ENCODE assay signal across 9 mouse cellular contexts in the genomic region with DNA sequence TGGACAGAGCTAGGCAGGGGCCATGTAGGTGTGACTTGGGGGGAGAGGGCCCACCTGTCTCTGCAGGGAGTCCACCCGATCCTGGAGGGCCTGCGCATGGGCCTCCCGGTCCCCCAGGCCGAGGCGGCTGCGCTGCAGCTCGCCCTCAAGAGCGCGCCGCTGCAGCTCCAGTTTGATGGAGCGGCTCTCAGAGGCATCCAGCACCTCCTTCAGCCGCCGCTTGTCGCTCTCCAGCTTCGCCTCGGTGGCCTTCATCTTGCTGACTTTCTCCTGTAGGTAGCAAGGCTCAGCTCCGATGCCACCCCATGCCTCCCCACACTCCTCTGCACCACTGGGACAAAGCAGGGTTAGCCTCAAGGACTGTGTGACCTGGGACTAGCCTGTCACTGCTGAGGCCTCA. TPM values are rescaled to one million over a fixed set of nuclear protein-coding genes. Genes with fewer than 3 reads are reported as not detected.
DNase-seq lines count a peak whose midpoint lies in the region; ATAC-seq and TF ChIP-seq lines count a peak whose summit lies in the region.
"Had no signal": no experiment of that assay in that cellular context is flagged by ENCODE, and none has a peak within 500 bp of the region (broad histone marks: within the 10 kb centered on the region; RNA-seq: fewer than 3 reads in every experiment).

No protein-coding gene starts in this region.

- WGBS in lung, embryonic 15.5 days: 55% methylated on average over 17 of the region's 17 CpGs
- WGBS in lung, postnatal 0 days: 68% methylated on average over 17 of the region's 17 CpGs
- 67% methylated on average over 17 of the region's 17 CpGs for WGBS in forebrain, postnatal 0 days
- WGBS in limb, embryonic 12.5 days: 85% methylated on average over 17 of the region's 17 CpGs
- 72% methylated on average over 17 of the region's 17 CpGs for WGBS in stomach, postnatal 0 days

- no peak overlapping the region for H3K9ac ChIP-seq in lung, embryonic 15.5 days
- no peak overlapping the region for H3K9ac ChIP-seq in lung, postnatal 0 days (replicated peaks; ENCODE audit: low read depth)
- no peak overlapping the region for H3K9ac ChIP-seq in forebrain, postnatal 0 days
- H3K9ac ChIP-seq in limb, embryonic 12.5 days (replicated peaks): peak overlapping the region; percentile 42
- no peak overlapping the region for H3K9ac ChIP-seq in stomach, postnatal 0 days (ENCODE audit: low read length)

- TF ChIP-seq CTCF in lung, postnatal 0 days (IDR thresholded peaks at IDR 0.05): no peak
- TF ChIP-seq CTCF in forebrain, postnatal 0 days (IDR thresholded peaks at IDR 0.05; ENCODE audit: low read depth): no peak
- no peak for TF ChIP-seq CTCF in stomach, postnatal 0 days (IDR thresholded peaks at IDR 0.05; ENCODE audit: low read depth)
- TF ChIP-seq CTCF in gastrocnemius, adult 2 months (IDR thresholded peaks at IDR 0.05): no peak

- H3K4me1 ChIP-seq in lung, embryonic 15.5 days: peaks cover 55% of the 10 kb centered on the region
- H3K4me1 ChIP-seq in lung, postnatal 0 days (ENCODE audit: insufficient read depth, low read depth, low read length): peaks cover 24% of the 10 kb centered on the region
- peaks cover 9% of the 10 kb centered on the region; the same call in 1 of the 2 replicates for H3K4me1 ChIP-seq in forebrain, postnatal 0 days (ENCODE audit: insufficient read depth)
- peaks cover 40% of the 10 kb centered on the region for H3K4me1 ChIP-seq in limb, embryonic 12.5 days (replicated peaks)
- H3K4me1 ChIP-seq in stomach, postnatal 0 days (replicated peaks; ENCODE audit: control insufficient read depth, insufficient read depth): peaks cover 6% of the 10 kb centered on the region

- no peak for TF ChIP-seq EP300 in lung, postnatal 0 days (IDR thresholded peaks at IDR 0.05)
- TF ChIP-seq EP300 in stomach, postnatal 0 days (optimal IDR thresholded peaks at IDR 0.05): no peak

- H3K4me2 ChIP-seq in lung, embryonic 15.5 days: 0 out of 2 replicates have a peak overlapping the region, but pooled peaks have one; percentile 28
- H3K4me2 ChIP-seq in lung, postnatal 0 days (replicated peaks; ENCODE audit: low read depth, low read length): no peak overlapping the region
- H3K4me2 ChIP-seq in forebrain, postnatal 0 days (ENCODE audit: low read depth): no peak overlapping the region
- H3K4me2 ChIP-seq in limb, embryonic 12.5 days: peak overlapping the region; percentile 43
- no peak overlapping the region for H3K4me2 ChIP-seq in stomach, postnatal 0 days (replicated peaks; ENCODE audit: low read depth)

- no peaks in the 10 kb centered on the region for H3K27me3 ChIP-seq in lung, embryonic 15.5 days
- H3K27me3 ChIP-seq in lung, postnatal 0 days (replicated peaks; ENCODE audit: insufficient read depth, low read length): no peaks in the 10 kb centered on the region
- no peaks in the 10 kb centered on the region for H3K27me3 ChIP-seq in forebrain, postnatal 0 days (ENCODE audit: insufficient read depth, low read length)
- no peaks in the 10 kb centered on the region for H3K27me3 ChIP-seq in limb, embryonic 12.5 days
- H3K27me3 ChIP-seq in stomach, postnatal 0 days (ENCODE audit: control insufficient read depth, insufficient read depth, low read length): no peaks in the 10 kb centered on the region

- DNase-seq in lung, postnatal 0 days (ENCODE audit: low spot score): no peak
- no peak for DNase-seq in forebrain, postnatal 0 days
- DNase-seq in stomach, postnatal 0 days (ENCODE audit: low spot score): no peak
- DNase-seq in gastrocnemius, adult 2 months: no peak
- no peak for DNase-seq in yolk sac, embryonic 10.5 days (ENCODE audit: low spot score)
- DNase-seq: thymus, postnatal 14 days had no signal

- intact Hi-C loops in gastrocnemius, adult 2 months (cut with DNase I): no loop called here

- no peak for ATAC-seq in lung, embryonic 15.5 days (ENCODE audit: borderline replicate concordance, extremely low read depth, low FRiP score, low TSS enrichment)
- no peak for ATAC-seq in lung, postnatal 0 days
- no peak for ATAC-seq in forebrain, postnatal 0 days
- no peak for ATAC-seq in limb, embryonic 12.5 days (ENCODE audit: insufficient number of reproducible peaks, insufficient read depth, low FRiP score, low TSS enrichment, low read depth)
- no peak for ATAC-seq in stomach, postnatal 0 days (ENCODE audit: low FRiP score, low TSS enrichment)

- peaks cover 9% of the 10 kb centered on the region for H3K36me3 ChIP-seq in lung, embryonic 15.5 days
- H3K36me3 ChIP-seq in lung, postnatal 0 days (ENCODE audit: insufficient read depth, low read length): no peaks in the 10 kb centered on the region
- H3K36me3 ChIP-seq in forebrain, postnatal 0 days (ENCODE audit: insufficient read depth): peaks cover 15% of the 10 kb centered on the region
- peaks cover 63% of the 10 kb centered on the region for H3K36me3 ChIP-seq in limb, embryonic 12.5 days
- no peaks in the 10 kb centered on the region for H3K36me3 ChIP-seq in stomach, postnatal 0 days (ENCODE audit: control insufficient read depth, insufficient read depth, low read length)

- peak overlapping the region; percentile 95 for H3K27ac ChIP-seq in lung, embryonic 15.5 days
- no peak overlapping the region for H3K27ac ChIP-seq in lung, postnatal 0 days (ENCODE audit: low read length)
- peak overlapping the region; percentile 77; the same call in 1 of the 2 replicates for H3K27ac ChIP-seq in forebrain, postnatal 0 days (ENCODE audit: low read depth, low read length)
- H3K27ac ChIP-seq in limb, embryonic 12.5 days: peak overlapping the region; percentile 97
- H3K27ac ChIP-seq in stomach, postnatal 0 days (replicated peaks): peak overlapping the region; percentile 89
- no peak overlapping the region for H3K27ac ChIP-seq in gastrocnemius, adult 2 months

- no peaks in the 10 kb centered on the region for H3K9me3 ChIP-seq in lung, embryonic 15.5 days
- H3K9me3 ChIP-seq in lung, postnatal 0 days (ENCODE audit: low read length): no peaks in the 10 kb centered on the region
- H3K9me3 ChIP-seq in forebrain, postnatal 0 days (ENCODE audit: low read length): no peaks in the 10 kb centered on the region
- no peaks in the 10 kb centered on the region for H3K9me3 ChIP-seq in limb, embryonic 12.5 days
- no peaks in the 10 kb centered on the region for H3K9me3 ChIP-seq in stomach, postnatal 0 days (ENCODE audit: control insufficient read depth, low read length)

- no peak overlapping the region for H3K4me3 ChIP-seq in lung, embryonic 15.5 days
- no peak overlapping the region for H3K4me3 ChIP-seq in lung, postnatal 0 days (ENCODE audit: low read depth, low read length)
- H3K4me3 ChIP-seq in forebrain, postnatal 0 days (ENCODE audit: low read depth, low read length): no peak overlapping the region
- no peak overlapping the region for H3K4me3 ChIP-seq in limb, embryonic 12.5 days (replicated peaks)
- H3K4me3 ChIP-seq in stomach, postnatal 0 days (ENCODE audit: low read depth, low read length): no peak overlapping the region
- no peak overlapping the region for H3K4me3 ChIP-seq in gastrocnemius, adult 2 months

RNA-seq across cellular contexts. Expression of gene Mfap2, which starts 10.0 kb away (rescaled TPM):
- 496 and 501 TPM in 2 replicates for polyA plus RNA-seq in lung, embryonic 15.5 days (2015; fragmentation: Nextera tagmentation; extraction: Ambion mirVana)
- 398 and 422 TPM in 2 replicates for polyA plus RNA-seq in lung, postnatal 0 days (2015; fragmentation: Nextera tagmentation; extraction: Ambion mirVana)
- total RNA-seq in forebrain, postnatal 0 days (2014; rRNA removed): 22.2 and 25.1 TPM in 2 replicates
- polyA plus RNA-seq in forebrain, postnatal 0 days (2015; fragmentation: Nextera tagmentation; extraction: Ambion mirVana): 124 and 148 TPM in 2 replicates
- polyA plus RNA-seq in limb, embryonic 12.5 days (2016; fragmentation: Nextera tagmentation; extraction: Ambion mirVana): 512 and 562 TPM in 2 replicates
- 244 and 247 TPM in 2 replicates for polyA plus RNA-seq in stomach, postnatal 0 days (2015; fragmentation: Nextera tagmentation; extraction: Ambion mirVana)
- total RNA-seq in gastrocnemius, adult 2 months (2021): 1 to 10 TPM; 1.5 to 4.7 TPM
- total RNA-seq: common myeloid progenitor, adult 5-6 weeks had no signal

RNA-seq across cellular contexts. Expression of gene Atp13a2, which starts 33.5 kb away (rescaled TPM):
- 35.0 and 36.0 TPM in 2 replicates for polyA plus RNA-seq in lung, embryonic 15.5 days (2015; fragmentation: Nextera tagmentation; extraction: Ambion mirVana)
- 34.2 and 34.4 TPM in 2 replicates for polyA plus RNA-seq in lung, postnatal 0 days (2015; fragmentation: Nextera tagmentation; extraction: Ambion mirVana)
- total RNA-seq in forebrain, postnatal 0 days (2014; rRNA removed): 205 and 251 TPM in 2 replicates
- polyA plus RNA-seq in forebrain, postnatal 0 days (2015; fragmentation: Nextera tagmentation; extraction: Ambion mirVana): 119 and 141 TPM in 2 replicates
- polyA plus RNA-seq in limb, embryonic 12.5 days (2016; fragmentation: Nextera tagmentation; extraction: Ambion mirVana): 44.1 and 46.0 TPM in 2 replicates
- 14.4 and 15.9 TPM in 2 replicates for polyA plus RNA-seq in stomach, postnatal 0 days (2015; fragmentation: Nextera tagmentation; extraction: Ambion mirVana)
- total RNA-seq in gastrocnemius, adult 2 months (2021): 10 to 100 TPM; 20.0 to 23.7 TPM

RNA-seq across cellular contexts. Expression of gene Crocc, which starts 40.1 kb away (rescaled TPM):
- 6.7 and 7.6 TPM in 2 replicates for polyA plus RNA-seq in lung, embryonic 15.5 days (2015; fragmentation: Nextera tagmentation; extraction: Ambion mirVana)
- 2.3 and 2.9 TPM in 2 replicates for polyA plus RNA-seq in lung, postnatal 0 days (2015; fragmentation: Nextera tagmentation; extraction: Ambion mirVana)
- total RNA-seq in forebrain, postnatal 0 days (2014; rRNA removed): 29.9 and 43.0 TPM in 2 replicates
- 3.5 and 3.8 TPM in 2 replicates for polyA plus RNA-seq in forebrain, postnatal 0 days (2015; fragmentation: Nextera tagmentation; extraction: Ambion mirVana)
- 11.1 and 13.2 TPM in 2 replicates for polyA plus RNA-seq in limb, embryonic 12.5 days (2016; fragmentation: Nextera tagmentation; extraction: Ambion mirVana)
- polyA plus RNA-seq in stomach, postnatal 0 days (2015; fragmentation: Nextera tagmentation; extraction: Ambion mirVana): 1.4 and 1.6 TPM in 2 replicates
- total RNA-seq in gastrocnemius, adult 2 months (2021): 1 to 10 TPM; 1.7 to 2.0 TPM

RNA-seq across cellular contexts. Expression of gene Necap2, which starts 57.9 kb away (rescaled TPM):
- polyA plus RNA-seq in lung, embryonic 15.5 days (2015; fragmentation: Nextera tagmentation; extraction: Ambion mirVana): 102 and 110 TPM in 2 replicates
- 102 and 110 TPM in 2 replicates for polyA plus RNA-seq in lung, postnatal 0 days (2015; fragmentation: Nextera tagmentation; extraction: Ambion mirVana)
- 49.6 and 51.1 TPM in 2 replicates for total RNA-seq in forebrain, postnatal 0 days (2014; rRNA removed)
- polyA plus RNA-seq in forebrain, postnatal 0 days (2015; fragmentation: Nextera tagmentation; extraction: Ambion mirVana): 38.9 and 43.0 TPM in 2 replicates
- 87.1 and 87.7 TPM in 2 replicates for polyA plus RNA-seq in limb, embryonic 12.5 days (2016; fragmentation: Nextera tagmentation; extraction: Ambion mirVana)
- polyA plus RNA-seq in stomach, postnatal 0 days (2015; fragmentation: Nextera tagmentation; extraction: Ambion mirVana): 77.7 and 81.1 TPM in 2 replicates
- total RNA-seq in gastrocnemius, adult 2 months (2021): 10 to 100 TPM; 13.1 to 16.5 TPM

RNA-seq across cellular contexts. Expression of gene Sdhb, which starts 59.2 kb away (rescaled TPM):
- polyA plus RNA-seq in lung, embryonic 15.5 days (2015; fragmentation: Nextera tagmentation; extraction: Ambion mirVana): 370 and 381 TPM in 2 replicates
- 251 and 275 TPM in 2 replicates for polyA plus RNA-seq in lung, postnatal 0 days (2015; fragmentation: Nextera tagmentation; extraction: Ambion mirVana)
- 254 and 308 TPM in 2 replicates for total RNA-seq in forebrain, postnatal 0 days (2014; rRNA removed)
- polyA plus RNA-seq in forebrain, postnatal 0 days (2015; fragmentation: Nextera tagmentation; extraction: Ambion mirVana): 564 and 623 TPM in 2 replicates
- 381 and 392 TPM in 2 replicates for polyA plus RNA-seq in limb, embryonic 12.5 days (2016; fragmentation: Nextera tagmentation; extraction: Ambion mirVana)
- 374 and 382 TPM in 2 replicates for polyA plus RNA-seq in stomach, postnatal 0 days (2015; fragmentation: Nextera tagmentation; extraction: Ambion mirVana)
- 100 to 1,000 TPM; 483 to 898 TPM for total RNA-seq in gastrocnemius, adult 2 months (2021)

Comparison
In these comparisons a context has a peak if more than half of its experiments do, and no peak if none do; other contexts are left out.
1. H3K27ac ChIP-seq: peak in lung, embryonic 15.5 days (single experiment), forebrain, postnatal 0 days (single experiment), limb, embryonic 12.5 days (single experiment) and stomach, postnatal 0 days (single experiment); none in lung, postnatal 0 days (single experiment) and gastrocnemius, adult 2 months (single experiment).
2. H3K4me2 ChIP-seq: peak in lung, embryonic 15.5 days (single experiment) and limb, embryonic 12.5 days (single experiment); none in lung, postnatal 0 days (single experiment), forebrain, postnatal 0 days (single experiment) and stomach, postnatal 0 days (single experiment).